Mouse (Mus musculus): ENCODE measurements around the gene Phkg1. TPM values are rescaled to one million over a fixed set of nuclear protein-coding genes. Genes with fewer than 3 reads are reported as not detected.
A peak's percentile ranks its signal among the peaks of the same experiment; 100 is the strongest.
"Not testable (repeated sequence)": the region's sequence is repeated elsewhere in the genome, so short reads cannot be mapped to it uniquely, and the experiment has no call there.

Gene Phkg1
- polyA plus RNA-seq, 1 experiment from 2014 or later = 0.54 TPM

DNA sequence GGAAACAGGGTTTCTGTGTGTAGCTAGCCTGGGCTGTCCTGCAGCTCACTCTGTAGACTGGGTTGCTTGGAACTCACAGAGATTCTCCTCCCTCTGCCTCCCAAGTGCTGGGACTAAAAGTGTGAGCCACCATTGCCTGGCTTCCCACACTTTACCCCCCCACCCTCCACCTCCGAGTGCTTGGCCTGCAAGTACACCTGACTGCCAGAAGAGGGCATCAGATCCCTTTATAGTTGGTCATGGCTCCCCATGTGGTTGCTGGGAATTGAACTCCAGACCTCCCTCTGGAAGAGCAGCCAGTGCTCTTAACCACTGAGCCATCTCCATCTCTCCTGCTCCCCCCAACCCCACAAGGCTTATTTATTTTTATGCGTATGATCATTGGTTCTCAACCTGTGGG is 15.7 kb upstream of the Phkg1 start:
- Histone ChIP-seq H3K36me3 (ENCODE audit: control insufficient read depth, insufficient read depth, low read length) (no peaks in the 10 kb centered on the region), H3K4me2 (ENCODE audit: low read depth, low read length) (no peak overlapping the region), H3K4me1 (ENCODE audit: control insufficient read depth, insufficient read depth, low read length) (no peaks in the 10 kb centered on the region), H3K9me3 (ENCODE audit: control insufficient read depth, low read length) (no peaks in the 10 kb centered on the region), H3K27me3 (replicated peaks; ENCODE audit: control insufficient read depth, insufficient read depth, low read length) (no peaks in the 10 kb centered on the region), H3K9ac (ENCODE audit: low read depth, low read length) (no peak overlapping the region), H3K4me3 (ENCODE audit: low read depth, low read length) (no peak overlapping the region), H3K27ac (replicated peaks; ENCODE audit: low read depth, low read length) (no peak overlapping the region)
- WGBS = 29% methylated on average over 2 of the region's 2 CpGs
- ATAC-seq (ENCODE audit: low read depth) = no peak
- no peak for DNase-seq (ENCODE audit: low spot score)

DNA sequence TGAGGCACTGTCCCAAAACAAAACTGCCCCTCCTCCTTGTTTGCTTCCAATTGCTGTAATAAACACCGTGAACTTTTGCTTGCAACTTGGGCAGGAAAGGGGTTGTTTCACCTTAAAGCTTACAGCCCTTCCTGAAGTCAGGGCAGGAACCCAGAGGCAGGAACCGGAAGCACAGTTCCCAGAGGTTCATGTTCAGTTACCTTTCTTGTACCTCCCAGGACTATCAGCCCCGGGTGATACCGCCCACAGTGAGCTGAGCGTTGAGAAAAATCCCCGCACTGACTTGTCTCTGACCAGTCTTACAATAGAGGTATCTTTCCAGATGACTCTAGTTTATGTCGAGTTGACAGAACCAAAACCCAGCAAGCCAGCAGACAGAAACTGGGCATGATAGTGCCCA is 11.2 kb upstream of the Phkg1 start:
- no peak overlapping the region for H3K4me3 ChIP-seq (ENCODE audit: low read depth, low read length)
- no peak overlapping the region for H3K9ac ChIP-seq (ENCODE audit: low read depth, low read length)
- WGBS = 76% methylated on average over 7 of the region's 7 CpGs
- 0 out of 2 replicates have a peak overlapping the region, but pooled peaks have one; percentile 89 for H3K4me2 ChIP-seq (ENCODE audit: low read depth, low read length)
- no peaks in the 10 kb centered on the region for H3K9me3 ChIP-seq (ENCODE audit: control insufficient read depth, low read length)
- DNase-seq (ENCODE audit: low spot score) = no peak
- no peaks in the 10 kb centered on the region for H3K36me3 ChIP-seq (ENCODE audit: control insufficient read depth, insufficient read depth, low read length)
- ATAC-seq (ENCODE audit: low read depth) = no peak
- no peak overlapping the region for H3K27ac ChIP-seq (replicated peaks; ENCODE audit: low read depth, low read length)
- no peaks in the 10 kb centered on the region for H3K4me1 ChIP-seq (ENCODE audit: control insufficient read depth, insufficient read depth, low read length)
- H3K27me3 ChIP-seq (replicated peaks; ENCODE audit: control insufficient read depth, insufficient read depth, low read length) = no peaks in the 10 kb centered on the region

DNA sequence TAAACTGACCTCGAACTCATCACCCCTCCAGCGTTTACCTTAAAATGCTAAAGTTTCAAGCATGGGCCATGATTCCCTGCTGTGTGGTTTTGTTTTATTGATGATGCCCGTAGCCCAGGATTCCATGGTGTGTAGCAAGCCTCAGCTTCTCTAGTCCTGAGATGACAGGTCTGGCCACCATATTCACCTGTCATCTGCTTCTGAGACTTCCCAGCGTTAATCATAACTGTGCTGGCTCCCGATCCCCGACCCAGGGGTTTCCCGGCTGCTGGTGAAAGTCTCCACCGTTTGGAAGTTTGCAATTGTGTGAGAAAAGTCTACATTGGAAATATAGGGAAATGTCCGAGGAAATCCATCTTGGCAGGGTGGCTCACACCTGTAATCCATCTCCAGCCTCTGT is 10.8 kb upstream of the Phkg1 start:
- no peaks in the 10 kb centered on the region for H3K36me3 ChIP-seq (ENCODE audit: control insufficient read depth, insufficient read depth, low read length)
- WGBS = 70% methylated on average over 9 of the region's 9 CpGs
- no peaks in the 10 kb centered on the region for H3K27me3 ChIP-seq (replicated peaks; ENCODE audit: control insufficient read depth, insufficient read depth, low read length)
- no peaks in the 10 kb centered on the region for H3K4me1 ChIP-seq (ENCODE audit: control insufficient read depth, insufficient read depth, low read length)
- H3K4me2 ChIP-seq (ENCODE audit: low read depth, low read length) = peak overlapping the region; percentile 89
- peak overlapping the region; percentile 75 for H3K4me3 ChIP-seq (ENCODE audit: low read depth, low read length)
- ATAC-seq (ENCODE audit: low read depth) = no peak
- H3K9ac ChIP-seq (ENCODE audit: low read depth, low read length) = peak overlapping the region; percentile 80
- H3K27ac ChIP-seq (replicated peaks; ENCODE audit: low read depth, low read length) = no peak overlapping the region
- H3K9me3 ChIP-seq (ENCODE audit: control insufficient read depth, low read length) = no peaks in the 10 kb centered on the region
- DNase-seq (ENCODE audit: low spot score) = no peak

DNA sequence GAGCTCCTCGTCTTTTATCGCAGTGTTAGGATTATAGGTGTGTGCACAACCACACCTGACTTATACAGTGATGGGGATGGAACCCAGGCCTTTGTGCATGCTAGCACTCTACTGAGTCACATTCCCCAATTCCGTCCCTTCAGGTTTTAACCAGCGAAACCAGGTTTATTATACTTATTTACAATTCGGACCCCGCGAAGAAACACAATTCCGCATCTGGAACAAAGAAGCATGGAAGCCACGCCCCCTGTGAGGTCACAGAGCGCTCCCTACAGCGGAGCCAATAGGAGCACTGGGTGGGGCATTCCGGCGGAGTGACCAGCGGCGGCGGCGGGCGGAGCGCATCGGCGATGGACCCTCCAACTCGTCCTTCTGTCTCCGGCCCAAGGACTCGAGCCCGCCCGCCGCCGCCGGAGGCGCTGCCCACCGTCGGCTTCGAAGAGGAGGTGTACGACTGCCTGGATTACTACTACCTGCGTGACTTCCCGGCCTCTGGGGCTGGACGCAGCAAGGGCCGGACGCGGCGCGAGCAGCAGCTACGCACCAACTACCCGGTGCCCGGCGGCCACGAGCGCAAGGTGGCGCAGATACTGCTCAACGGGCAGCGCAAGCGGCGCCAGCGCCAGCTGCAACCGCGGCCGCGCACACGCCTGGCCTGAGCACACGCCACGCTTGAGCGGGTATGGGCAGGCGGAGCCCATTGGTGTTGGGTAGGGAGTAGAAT is 10.1 kb upstream of the Phkg1 start, which contains the start of gene Nupr1l:
Gene Nupr1l, plus strand, starts transcription at position 299 of the 724 bp plus-strand sequence.
- no peaks in the 10 kb centered on the region for H3K4me1 ChIP-seq (ENCODE audit: control insufficient read depth, insufficient read depth, low read length)
- DNase-seq (ENCODE audit: low spot score) (peak; percentile 96), ATAC-seq (ENCODE audit: low read depth) (peak; percentile 98)
- WGBS = 1% methylated on average over 38 of the region's 63 CpGs
- H3K36me3 ChIP-seq (ENCODE audit: control insufficient read depth, insufficient read depth, low read length) = no peaks in the 10 kb centered on the region
- H3K27ac ChIP-seq (replicated peaks; ENCODE audit: low read depth, low read length) = peak within 1 kb of the TSS; percentile 82
- H3K4me3 ChIP-seq (ENCODE audit: low read depth, low read length) = peak within 1 kb of the TSS; percentile 75
- peak within 1 kb of the TSS; percentile 80 for H3K9ac ChIP-seq (ENCODE audit: low read depth, low read length)
- no peaks in the 10 kb centered on the region for H3K9me3 ChIP-seq (ENCODE audit: control insufficient read depth, low read length)
- no peaks in the 10 kb centered on the region for H3K27me3 ChIP-seq (replicated peaks; ENCODE audit: control insufficient read depth, insufficient read depth, low read length)
- H3K4me2 ChIP-seq (ENCODE audit: low read depth, low read length) = peak within 1 kb of the TSS; percentile 89

DNA sequence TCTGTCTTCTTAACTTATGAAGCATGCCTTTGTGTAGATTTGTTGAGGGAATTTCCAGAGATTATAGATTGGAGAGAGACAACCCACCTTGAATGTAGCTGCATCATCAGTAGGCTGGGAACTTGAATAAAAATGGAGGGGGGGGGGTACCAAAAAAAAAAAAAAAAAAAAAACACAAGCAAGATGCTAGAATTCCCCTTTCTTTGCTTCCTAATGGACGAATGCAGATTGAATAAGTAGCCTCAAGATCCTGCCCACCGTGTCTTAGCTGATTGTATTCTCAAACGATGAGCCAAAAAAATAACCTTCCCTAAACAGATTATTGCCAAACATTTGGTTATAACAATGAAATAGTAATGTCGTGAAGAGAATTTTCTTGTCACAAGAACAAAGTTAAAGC is 9.4 kb upstream of the Phkg1 start:
- no peaks in the 10 kb centered on the region for H3K27me3 ChIP-seq (replicated peaks; ENCODE audit: control insufficient read depth, insufficient read depth, low read length)
- no peaks in the 10 kb centered on the region for H3K9me3 ChIP-seq (ENCODE audit: control insufficient read depth, low read length)
- H3K36me3 ChIP-seq (ENCODE audit: control insufficient read depth, insufficient read depth, low read length) = 0 out of 2 replicates have a peak, but pooled peaks cover 6% of the 10 kb centered on the region
- peak overlapping the region; percentile 82; the same call in 1 of the 2 replicates for H3K27ac ChIP-seq (replicated peaks; ENCODE audit: low read depth, low read length)
- 21% methylated on average over 4 of the region's 4 CpGs for WGBS
- DNase-seq (ENCODE audit: low spot score) (no peak), ATAC-seq (ENCODE audit: low read depth) (no peak)
- H3K4me3 ChIP-seq (ENCODE audit: low read depth, low read length) = peak overlapping the region; percentile 75
- H3K4me2 ChIP-seq (ENCODE audit: low read depth, low read length) = peak overlapping the region; percentile 89
- H3K9ac ChIP-seq (ENCODE audit: low read depth, low read length) = peak overlapping the region; percentile 80
- no peaks in the 10 kb centered on the region for H3K4me1 ChIP-seq (ENCODE audit: control insufficient read depth, insufficient read depth, low read length)

DNA sequence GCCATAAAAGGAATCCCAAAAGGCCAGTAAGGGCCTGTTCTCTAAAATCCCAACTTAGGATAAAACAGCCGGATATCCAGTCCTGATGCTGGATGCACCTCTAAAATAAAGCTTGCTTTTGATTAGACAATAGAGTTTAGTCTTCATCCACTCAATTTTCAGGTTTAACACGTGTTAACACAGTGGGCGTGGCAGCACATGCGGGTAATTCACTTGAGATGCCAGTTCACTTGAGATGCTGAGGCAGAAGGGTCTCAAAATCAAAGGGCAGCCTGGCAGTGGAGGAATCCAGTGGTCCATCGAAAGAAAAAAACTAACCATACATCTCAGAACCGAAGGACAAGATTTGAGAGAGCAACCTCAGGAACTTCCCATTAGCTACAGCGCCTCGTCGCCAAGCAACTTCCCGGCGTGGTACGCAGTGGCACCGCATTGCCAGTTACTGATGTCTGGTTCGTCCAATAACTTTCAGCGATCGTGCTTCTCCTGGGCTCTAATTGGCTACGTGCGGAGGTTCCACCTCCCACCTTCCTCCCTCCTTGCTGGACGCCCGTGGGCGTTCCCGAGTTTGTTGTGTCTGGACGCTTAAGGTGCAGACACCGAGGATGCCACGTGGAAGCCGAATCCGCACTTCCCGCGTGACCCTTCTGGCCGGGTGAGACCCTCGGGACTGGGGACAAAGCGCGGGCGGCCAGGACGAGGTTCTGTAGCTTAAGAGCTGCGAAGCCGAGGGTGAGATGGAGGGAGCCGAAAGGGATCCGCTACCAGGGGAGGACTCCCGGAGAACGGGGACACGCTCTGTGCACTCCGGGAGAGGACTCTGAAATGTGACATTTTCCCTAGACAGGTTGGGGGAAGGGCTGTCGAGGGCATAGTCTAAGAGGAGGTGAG is 2.9 kb downstream of the Phkg1 start, which contains the start of gene Zbed5:
Gene Zbed5, plus strand, starts transcription at position 526 of the 891 bp plus-strand sequence.
- Histone ChIP-seq H3K27ac (replicated peaks; ENCODE audit: low read depth, low read length) (no peak within 1 kb of the TSS), H3K4me3 (ENCODE audit: low read depth, low read length) (peak within 1 kb of the TSS; percentile 59), H3K36me3 (ENCODE audit: control insufficient read depth, insufficient read depth, low read length) (0 out of 2 replicates have a peak, but pooled peaks cover 1% of the 10 kb centered on the region), H3K9me3 (ENCODE audit: control insufficient read depth, low read length) (no peaks in the 10 kb centered on the region), H3K27me3 (replicated peaks; ENCODE audit: control insufficient read depth, insufficient read depth, low read length) (no peaks in the 10 kb centered on the region), H3K4me1 (ENCODE audit: control insufficient read depth, insufficient read depth, low read length) (peaks cover 6% of the 10 kb centered on the region), H3K4me2 (ENCODE audit: low read depth, low read length) (peak within 1 kb of the TSS; percentile 62), H3K9ac (ENCODE audit: low read depth, low read length) (peak within 1 kb of the TSS; percentile 54)
- DNase-seq (ENCODE audit: low spot score) = peak; percentile 97
- ATAC-seq (ENCODE audit: low read depth) = peak; percentile 100
- 2% methylated on average over 41 of the region's 44 CpGs for WGBS

DNA sequence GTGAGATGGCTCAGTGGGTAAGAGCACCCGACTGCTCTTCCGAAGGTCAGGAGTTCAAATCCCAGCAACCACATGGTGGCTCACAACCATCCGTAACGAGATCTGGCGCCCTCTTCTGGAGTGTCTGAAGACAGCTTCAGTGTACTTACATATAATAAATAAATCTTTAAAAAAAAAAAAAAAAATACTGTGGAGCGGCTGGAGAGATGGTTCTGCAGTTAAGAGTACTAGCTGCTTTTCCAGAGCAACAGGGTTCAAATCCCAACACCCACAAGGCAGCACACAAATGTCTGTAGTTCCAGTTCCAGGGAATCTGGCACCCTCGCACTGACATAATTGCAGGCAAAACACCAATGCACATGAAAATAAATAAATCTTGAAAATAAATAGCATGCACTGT is 8.0 kb downstream of the Phkg1 start:
- not testable (repeated sequence) for H3K27me3 ChIP-seq (replicated peaks; ENCODE audit: control insufficient read depth, insufficient read depth, low read length); H3K9me3 ChIP-seq (ENCODE audit: control insufficient read depth, low read length); DNase-seq (ENCODE audit: low spot score); H3K4me3 ChIP-seq (ENCODE audit: low read depth, low read length); H3K9ac ChIP-seq (ENCODE audit: low read depth, low read length); H3K27ac ChIP-seq (replicated peaks; ENCODE audit: low read depth, low read length); H3K36me3 ChIP-seq (ENCODE audit: control insufficient read depth, insufficient read depth, low read length); H3K4me1 ChIP-seq (ENCODE audit: control insufficient read depth, insufficient read depth, low read length); ATAC-seq (ENCODE audit: low read depth); H3K4me2 ChIP-seq (ENCODE audit: low read depth, low read length)
- WGBS = 92% methylated on average over 4 of the region's 7 CpGs

DNA sequence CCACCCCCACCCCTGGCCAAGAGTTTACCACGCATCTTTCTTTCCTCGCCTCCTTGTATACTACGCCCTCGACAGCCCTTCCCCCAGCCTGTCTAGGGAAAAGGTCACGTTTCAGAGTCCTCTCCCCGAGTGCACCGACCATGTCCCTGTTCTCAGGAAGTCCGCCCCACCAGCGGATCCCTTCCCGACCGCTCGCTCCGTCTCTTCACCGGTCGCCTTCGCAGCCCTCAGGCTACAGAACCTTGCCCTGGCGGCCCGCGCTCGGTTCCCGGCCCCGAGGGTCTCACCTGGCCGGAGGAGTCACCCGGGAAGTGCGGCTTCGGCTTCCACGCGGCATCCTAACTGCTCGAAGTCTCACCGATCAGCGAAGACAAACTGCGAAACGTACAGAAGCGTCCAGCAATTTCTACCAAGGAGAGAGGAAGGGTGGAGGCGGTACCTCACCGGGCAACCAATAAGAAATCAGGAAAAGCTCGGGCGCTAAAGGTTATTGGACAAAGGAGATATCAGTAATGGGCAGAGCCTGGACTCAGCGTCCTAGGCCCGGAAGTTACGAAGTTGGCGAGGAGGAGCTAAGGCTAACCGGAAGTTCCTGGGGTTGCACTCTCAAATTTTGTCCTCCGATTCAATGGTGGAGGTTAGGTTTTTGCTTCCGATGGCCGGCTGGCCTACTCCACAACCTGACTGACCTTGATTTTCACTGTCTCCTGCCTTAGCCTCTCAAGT is 11.3 kb downstream of the Phkg1 start, which contains the start of gene Chchd2:
Gene Chchd2, minus strand, starts transcription at position 560 of the 726 bp plus-strand sequence.
- Histone ChIP-seq H3K4me2 (ENCODE audit: low read depth, low read length) (peak within 1 kb of the TSS; percentile 88), H3K4me3 (ENCODE audit: low read depth, low read length) (peak within 1 kb of the TSS; percentile 82), H3K27me3 (replicated peaks; ENCODE audit: control insufficient read depth, insufficient read depth, low read length) (no peaks in the 10 kb centered on the region), H3K27ac (replicated peaks; ENCODE audit: low read depth, low read length) (peak within 1 kb of the TSS; percentile 92), H3K9me3 (ENCODE audit: control insufficient read depth, low read length) (no peaks in the 10 kb centered on the region), H3K36me3 (ENCODE audit: control insufficient read depth, insufficient read depth, low read length) (peaks cover 27% of the 10 kb centered on the region), H3K9ac (ENCODE audit: low read depth, low read length) (peak within 1 kb of the TSS; percentile 94), H3K4me1 (ENCODE audit: control insufficient read depth, insufficient read depth, low read length) (peaks cover 9% of the 10 kb centered on the region)
- ATAC-seq (ENCODE audit: low read depth) = peak; percentile 100
- under 1% methylated on average over 45 of the region's 46 CpGs for WGBS
- peak; percentile 99 for DNase-seq (ENCODE audit: low spot score)

Measured in embryonic facial prominence, embryonic 14.5 days (tissue).